Mouse (Mus musculus): ENCODE measurements at regions not wholly inside any gene's neighbourhood (a gene's known extent, or its start where the extent isn't known, plus 50 kb on each side); places are given as distances from the start of the nearest gene placed in this dataset.
A peak's percentile ranks its signal among the peaks of the same experiment; 100 is the strongest.

DNA sequence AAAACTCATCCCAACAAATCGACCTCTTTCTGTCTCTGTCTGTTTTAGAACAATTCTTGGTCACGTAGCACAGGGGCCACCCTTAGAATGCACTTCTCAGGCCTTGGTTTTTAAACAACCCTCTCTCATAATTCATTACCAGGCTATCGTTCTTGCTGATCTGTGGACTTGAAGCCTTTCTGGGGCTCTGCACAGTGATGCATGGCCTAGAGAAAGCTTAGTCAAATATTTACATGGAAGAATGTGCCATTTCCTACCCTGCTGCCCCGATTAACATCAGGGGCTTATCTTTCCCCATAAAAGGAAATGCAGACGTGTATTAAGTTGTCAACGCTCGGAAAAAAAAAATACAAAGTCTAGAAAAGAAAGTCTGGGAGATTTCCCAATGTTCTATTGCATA lies 1448.0 kb downstream of the Gsdmc2 start:
- WGBS (ENCODE audit: missing documents) = 86% methylated on average over 7 of the region's 7 CpGs
- Histone ChIP-seq H3K36me3 (ENCODE audit: inconsistent target) (no peaks in the 10 kb centered on the region), H3K79me2 (ENCODE audit: inconsistent target) (no peaks in the 10 kb centered on the region), H3K27ac (no peak overlapping the region), H3K4me3 (ENCODE audit: inconsistent target) (no peak overlapping the region)

DNA sequence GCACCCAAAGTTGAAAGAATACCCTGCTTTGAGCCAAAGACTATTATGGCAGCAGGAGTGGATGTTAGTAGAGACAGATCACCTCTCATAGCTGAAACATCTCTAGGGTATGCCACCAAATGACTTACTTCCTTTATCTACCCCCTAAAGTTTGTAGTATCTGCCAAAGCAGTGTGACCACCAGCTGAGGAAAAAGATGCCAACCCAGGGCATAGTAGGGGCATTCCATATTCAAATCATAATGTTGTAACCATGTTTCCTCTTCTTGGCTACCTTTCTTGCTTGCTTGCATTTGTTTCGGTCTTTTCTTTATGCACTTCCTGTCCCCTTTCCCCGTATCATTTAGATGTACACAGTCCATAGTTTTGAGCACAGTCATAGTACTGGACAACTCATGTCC lies 1449.6 kb downstream of the Gsdmc2 start:
- H3K79me2 ChIP-seq (ENCODE audit: inconsistent target) = no peaks in the 10 kb centered on the region
- H3K36me3 ChIP-seq (ENCODE audit: inconsistent target) = no peaks in the 10 kb centered on the region
- no peak overlapping the region for H3K4me3 ChIP-seq (ENCODE audit: inconsistent target)
- no peak overlapping the region for H3K27ac ChIP-seq
- WGBS (ENCODE audit: missing documents) = 84% methylated on average over 2 of the region's 2 CpGs

DNA sequence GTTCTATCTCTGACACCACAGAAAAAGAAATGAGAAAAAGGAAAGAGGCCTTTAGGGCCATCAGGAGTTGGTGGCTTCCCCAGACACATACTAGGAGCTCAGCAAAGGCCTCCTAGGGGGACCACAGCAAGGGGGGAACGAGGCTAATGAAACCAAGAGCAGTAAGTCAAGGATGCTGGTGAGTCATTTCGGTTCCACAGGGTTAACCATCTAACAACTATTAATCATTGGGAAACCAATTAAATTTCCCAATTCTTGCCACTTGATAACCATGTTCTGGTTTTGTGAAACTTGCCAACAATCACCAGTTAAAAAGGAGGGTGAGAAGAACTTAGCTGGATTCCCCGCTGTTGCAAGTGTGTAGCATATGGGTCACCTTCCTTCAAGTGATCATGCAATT lies 1451.6 kb downstream of the Gsdmc2 start:
- Histone ChIP-seq H3K4me3 (ENCODE audit: inconsistent target) (no peak overlapping the region), H3K79me2 (ENCODE audit: inconsistent target) (no peaks in the 10 kb centered on the region), H3K36me3 (ENCODE audit: inconsistent target) (no peaks in the 10 kb centered on the region), H3K27ac (peak overlapping the region; percentile 80)
- 83% methylated on average over 3 of the region's 3 CpGs for WGBS (ENCODE audit: missing documents)

DNA sequence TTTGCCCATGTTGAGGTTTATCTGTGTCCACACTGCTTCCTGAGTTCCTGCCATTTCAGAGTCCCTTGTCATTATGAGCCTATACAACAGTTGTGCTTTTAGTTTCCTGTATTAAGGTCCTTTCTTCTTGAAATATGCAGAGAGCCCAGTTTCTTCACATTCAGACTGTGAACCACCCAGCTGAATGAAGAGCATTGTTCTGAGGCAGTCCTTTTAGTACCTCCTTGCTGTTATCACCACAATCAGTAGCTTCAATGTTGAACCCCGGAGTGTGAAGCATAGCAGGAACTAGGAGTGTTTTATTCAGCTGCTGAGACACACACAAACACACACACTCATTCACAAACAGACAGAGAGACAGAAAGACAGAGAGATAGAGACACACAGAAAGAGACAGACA lies 1452.1 kb downstream of the Gsdmc2 start:
- H3K79me2 ChIP-seq (ENCODE audit: inconsistent target) = no peaks in the 10 kb centered on the region
- H3K27ac ChIP-seq = peak overlapping the region; percentile 80
- 24% methylated on average over 1 of the region's 1 CpGs for WGBS (ENCODE audit: missing documents)
- H3K4me3 ChIP-seq (ENCODE audit: inconsistent target) = no peak overlapping the region
- no peaks in the 10 kb centered on the region for H3K36me3 ChIP-seq (ENCODE audit: inconsistent target)

DNA sequence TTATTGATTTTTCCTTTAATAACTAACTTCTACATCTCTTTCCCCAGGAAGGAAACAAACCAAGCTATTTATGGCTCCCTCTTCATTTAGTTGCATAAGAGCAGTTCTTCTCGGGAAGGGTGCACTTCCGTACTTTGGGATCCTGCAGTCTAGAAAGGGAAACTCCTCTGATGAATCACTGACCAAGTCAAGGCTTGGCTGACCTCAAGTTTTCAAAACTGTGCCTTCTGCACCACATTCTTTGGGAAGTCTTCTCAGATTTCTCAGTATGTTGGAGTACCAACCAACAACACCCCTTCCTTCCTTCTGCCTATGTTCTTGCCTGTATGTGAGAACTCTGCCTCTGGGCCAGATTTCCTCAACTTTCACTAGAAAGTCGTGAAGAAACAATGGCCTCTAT lies 1452.6 kb downstream of the Gsdmc2 start:
- Histone ChIP-seq H3K27ac (peak overlapping the region; percentile 80), H3K36me3 (ENCODE audit: inconsistent target) (no peaks in the 10 kb centered on the region), H3K79me2 (ENCODE audit: inconsistent target) (no peaks in the 10 kb centered on the region), H3K4me3 (ENCODE audit: inconsistent target) (no peak overlapping the region)
- 3% methylated on average over 3 of the region's 3 CpGs for WGBS (ENCODE audit: missing documents)

DNA sequence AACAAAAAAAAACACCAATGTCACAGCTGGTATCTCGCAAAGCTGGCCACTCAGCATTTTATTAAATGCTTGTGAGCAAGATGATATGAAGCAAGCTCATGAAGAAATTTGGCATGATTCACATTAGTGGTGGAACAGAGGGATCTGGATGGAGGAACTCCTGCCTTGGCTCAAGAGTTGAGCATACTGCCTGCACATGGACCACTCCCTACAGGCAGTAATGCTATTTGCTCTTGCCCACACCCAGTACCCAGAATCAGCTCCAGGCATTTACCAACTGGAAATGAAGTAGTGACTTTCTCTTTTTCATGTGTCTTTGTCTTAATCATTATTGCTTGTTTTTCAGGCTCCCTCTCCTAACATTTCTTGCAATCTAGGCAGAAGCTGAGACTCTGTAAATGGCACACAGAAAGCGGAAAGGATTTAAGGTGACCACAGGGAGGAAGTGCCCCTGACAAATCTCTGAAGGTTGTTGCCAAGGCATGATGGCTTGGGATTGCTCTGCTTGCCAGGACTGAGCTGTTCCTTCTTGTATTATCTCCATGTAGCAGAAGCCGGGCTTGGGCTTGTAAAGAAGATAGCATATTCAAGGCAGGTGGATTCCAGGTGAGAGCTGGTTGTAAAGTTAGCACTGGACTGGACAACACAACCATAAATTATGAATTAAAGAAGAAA lies 1455.4 kb downstream of the Gsdmc2 start:
- 67% methylated on average over 3 of the region's 3 CpGs for WGBS (ENCODE audit: missing documents)

DNA sequence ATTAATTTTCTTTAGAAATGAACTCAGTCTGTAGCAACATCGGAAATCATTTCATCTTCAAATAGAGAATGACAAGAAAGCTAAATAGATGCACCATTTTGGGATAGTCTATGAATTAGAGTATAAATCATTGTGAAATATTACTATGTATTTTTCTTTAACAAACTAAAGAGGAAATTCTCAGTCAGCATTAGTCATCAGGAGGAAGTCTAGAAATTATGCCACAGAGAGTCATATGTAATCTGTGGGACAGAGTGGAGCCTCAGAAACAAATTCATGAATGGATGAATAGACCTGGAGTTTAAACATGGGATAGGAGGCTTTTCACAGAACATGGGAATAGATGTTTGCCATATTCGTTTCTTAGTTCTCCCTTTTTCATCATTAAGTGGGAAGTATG lies 1459.4 kb upstream of the A1bg start:
- H3K79me2 ChIP-seq (ENCODE audit: inconsistent target) = no peaks in the 10 kb centered on the region
- H3K4me3 ChIP-seq (ENCODE audit: inconsistent target) = no peak overlapping the region
- H3K27ac ChIP-seq = peak overlapping the region; percentile 42
- 49% methylated on average over 2 of the region's 2 CpGs for WGBS (ENCODE audit: missing documents)
- no peaks in the 10 kb centered on the region for H3K36me3 ChIP-seq (ENCODE audit: inconsistent target)

More for the DNA sequence above, 1455.4 kb downstream of the Gsdmc2 start:
- H3K79me2 ChIP-seq (ENCODE audit: inconsistent target) = no peaks in the 10 kb centered on the region
- H3K36me3 ChIP-seq (ENCODE audit: inconsistent target) = no peaks in the 10 kb centered on the region
- peak overlapping the region; percentile 25; the same call in 1 of the 2 replicates for H3K27ac ChIP-seq
- H3K4me3 ChIP-seq (ENCODE audit: inconsistent target) = no peak overlapping the region

DNA sequence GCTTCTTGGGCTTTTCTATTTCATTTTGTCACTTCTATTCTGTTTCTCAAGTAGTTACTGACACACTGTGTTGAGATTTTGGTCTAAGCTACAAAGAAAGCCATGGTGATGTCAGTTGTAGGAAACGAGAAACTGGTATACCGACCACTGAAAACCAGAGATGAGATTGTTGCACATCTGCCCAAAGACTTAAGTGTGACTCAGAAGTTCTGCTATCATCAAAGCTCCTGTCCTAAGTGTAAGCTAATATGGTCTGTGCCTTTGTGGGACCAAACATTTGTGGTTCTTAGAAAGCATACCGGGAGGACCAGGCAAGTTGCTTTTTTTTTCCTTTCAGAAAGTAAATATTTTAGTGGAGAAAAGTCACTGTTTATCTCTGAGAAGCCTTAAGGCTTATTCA lies 1451.8 kb upstream of the A1bg start:
- WGBS (ENCODE audit: missing documents) = 97% methylated on average over 2 of the region's 3 CpGs
- Histone ChIP-seq H3K27ac (no peak overlapping the region), H3K36me3 (ENCODE audit: inconsistent target) (no peaks in the 10 kb centered on the region), H3K79me2 (ENCODE audit: inconsistent target) (no peaks in the 10 kb centered on the region), H3K4me3 (ENCODE audit: inconsistent target) (no peak overlapping the region)

DNA sequence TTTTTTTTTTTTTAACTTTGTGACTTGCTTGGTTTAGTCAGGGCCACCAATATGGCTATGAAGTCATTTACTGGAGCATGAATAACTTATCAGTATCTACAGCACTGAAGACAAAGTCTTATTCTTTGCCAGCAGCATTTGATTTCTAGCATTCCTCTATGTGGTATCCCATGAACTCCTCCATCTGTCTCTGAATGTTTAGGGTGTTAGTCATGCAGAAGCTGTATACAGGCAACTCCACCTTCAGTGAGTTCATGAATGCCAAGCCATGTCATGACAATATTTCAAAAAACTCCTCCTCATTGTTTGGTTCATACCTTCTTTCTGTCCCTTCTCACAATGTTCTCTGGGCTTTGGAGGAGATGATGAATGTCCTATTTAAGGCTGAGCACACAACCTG lies 1438.4 kb upstream of the A1bg start:
- no peaks in the 10 kb centered on the region for H3K79me2 ChIP-seq (ENCODE audit: inconsistent target)
- H3K4me3 ChIP-seq (ENCODE audit: inconsistent target) = no peak overlapping the region
- no peak overlapping the region for H3K27ac ChIP-seq

DNA sequence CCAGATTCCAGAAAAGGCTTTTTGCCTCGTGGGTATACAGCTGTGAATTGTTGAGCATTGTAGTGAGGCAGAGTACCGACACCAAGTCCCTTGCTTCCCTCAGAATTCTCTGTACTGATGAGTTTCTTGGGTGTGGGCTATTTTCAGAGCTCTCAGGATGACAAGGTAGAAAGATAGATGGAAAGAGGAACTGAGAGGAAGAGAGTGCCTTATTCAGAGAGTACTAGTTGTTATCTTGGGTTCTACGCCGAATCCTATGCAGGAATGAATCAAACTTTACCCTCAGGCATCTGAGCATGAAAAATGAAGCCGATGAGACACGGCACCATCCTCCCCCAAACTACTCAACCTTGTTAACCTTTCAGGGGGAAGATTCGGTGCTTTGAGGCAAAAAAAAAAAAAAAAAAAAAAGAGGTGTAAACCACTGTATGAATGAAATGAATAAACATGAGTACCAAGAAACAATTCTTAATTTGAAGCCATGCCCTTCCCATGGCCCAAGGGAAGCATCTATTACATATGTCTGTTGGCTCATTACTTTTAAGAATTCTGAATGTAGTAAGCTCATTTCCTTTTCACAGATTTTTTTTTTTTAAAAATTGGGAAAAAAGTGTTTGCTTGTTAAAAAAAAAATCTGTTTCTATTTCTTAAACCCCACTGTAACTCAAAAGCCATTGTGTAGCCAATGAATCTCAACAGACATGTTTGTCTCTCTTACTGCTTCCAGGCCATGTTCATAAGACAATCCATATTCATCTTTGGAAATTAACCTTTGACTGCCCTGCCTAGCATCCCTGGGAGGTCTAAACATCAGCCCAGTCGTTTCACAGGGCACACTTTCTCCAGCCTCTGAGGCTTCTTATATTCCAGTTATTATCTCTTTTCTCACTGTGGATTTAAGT lies 1435.8 kb upstream of the A1bg start:
- 83% methylated on average over 8 of the region's 8 CpGs for WGBS (ENCODE audit: missing documents)
- H3K79me2 ChIP-seq (ENCODE audit: inconsistent target) = no peaks in the 10 kb centered on the region
- H3K27ac ChIP-seq = no peak overlapping the region
- no peak overlapping the region for H3K4me3 ChIP-seq (ENCODE audit: inconsistent target)
- no peaks in the 10 kb centered on the region for H3K36me3 ChIP-seq (ENCODE audit: inconsistent target)

More for the DNA sequence above, 1438.4 kb upstream of the A1bg start:
- H3K36me3 ChIP-seq (ENCODE audit: inconsistent target) = no peaks in the 10 kb centered on the region

DNA sequence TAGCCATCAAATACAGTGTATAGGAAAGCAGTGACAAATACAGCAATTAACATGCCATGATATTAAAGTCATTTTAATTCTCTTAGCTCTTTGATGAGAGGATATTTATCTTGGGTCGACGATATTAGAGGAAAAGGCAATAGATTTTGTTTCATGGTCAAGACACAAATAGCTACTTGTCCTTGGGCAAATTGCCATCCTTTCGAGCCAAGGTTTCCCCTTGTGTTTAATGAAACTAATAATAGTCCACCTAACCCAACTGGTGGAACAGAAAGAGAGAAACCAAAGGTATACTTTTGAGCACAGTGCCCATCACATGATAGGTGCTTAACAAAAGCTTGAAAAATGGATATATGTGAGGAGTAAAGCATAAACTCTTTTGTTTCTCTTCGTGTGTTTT lies 1431.0 kb upstream of the A1bg start:
- WGBS (ENCODE audit: missing documents) = 91% methylated on average over 4 of the region's 4 CpGs
- Histone ChIP-seq H3K4me3 (ENCODE audit: inconsistent target) (no peak overlapping the region), H3K36me3 (ENCODE audit: inconsistent target) (no peaks in the 10 kb centered on the region), H3K27ac (no peak overlapping the region), H3K79me2 (ENCODE audit: inconsistent target) (no peaks in the 10 kb centered on the region)

DNA sequence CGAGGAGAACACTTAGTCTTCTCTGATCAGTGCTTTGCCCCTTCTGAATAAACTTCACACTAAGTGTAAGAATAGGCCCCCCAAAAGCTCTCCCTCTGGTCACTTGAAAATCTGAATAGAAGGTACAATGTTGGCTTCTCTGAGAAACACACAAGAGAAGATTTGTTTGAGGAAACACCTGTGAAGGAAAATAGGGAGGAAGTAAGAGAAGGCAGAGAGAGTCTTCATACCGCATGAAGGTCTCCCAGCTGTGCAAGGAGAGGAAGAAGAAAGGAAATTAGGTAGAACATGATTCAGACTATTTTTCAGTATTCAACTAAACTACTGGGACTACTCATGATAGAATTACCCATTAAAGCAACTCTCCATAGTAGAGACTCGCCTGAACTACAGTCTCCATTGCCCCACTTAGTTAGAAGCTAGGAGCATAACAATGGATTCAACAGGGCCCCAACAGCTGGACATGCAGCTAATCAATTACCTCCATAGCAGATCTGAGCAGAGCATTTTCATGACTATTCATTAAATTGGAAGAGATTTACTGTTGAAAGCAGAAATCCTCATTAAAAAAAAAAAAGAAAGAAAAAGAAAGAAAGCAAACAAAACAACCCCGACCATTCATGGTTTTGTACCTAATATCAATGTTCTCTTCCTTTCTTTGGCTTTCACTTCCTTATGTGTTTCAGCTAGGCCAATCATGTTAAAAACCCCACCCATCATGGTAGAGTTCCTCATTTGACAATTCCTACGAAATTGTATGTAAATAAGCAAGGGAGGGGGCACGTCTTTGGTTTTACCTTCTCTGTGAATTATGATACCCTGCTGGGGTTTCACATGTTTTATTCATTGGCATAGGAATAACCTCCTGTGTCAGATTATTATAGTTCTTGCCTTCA lies 1428.3 kb upstream of the A1bg start:
- no peak overlapping the region for H3K4me3 ChIP-seq (ENCODE audit: inconsistent target)
- H3K79me2 ChIP-seq (ENCODE audit: inconsistent target) = no peaks in the 10 kb centered on the region
- H3K36me3 ChIP-seq (ENCODE audit: inconsistent target) = no peaks in the 10 kb centered on the region
- 46% methylated on average over 6 of the region's 6 CpGs for WGBS (ENCODE audit: missing documents)
- no peak overlapping the region for H3K27ac ChIP-seq

DNA sequence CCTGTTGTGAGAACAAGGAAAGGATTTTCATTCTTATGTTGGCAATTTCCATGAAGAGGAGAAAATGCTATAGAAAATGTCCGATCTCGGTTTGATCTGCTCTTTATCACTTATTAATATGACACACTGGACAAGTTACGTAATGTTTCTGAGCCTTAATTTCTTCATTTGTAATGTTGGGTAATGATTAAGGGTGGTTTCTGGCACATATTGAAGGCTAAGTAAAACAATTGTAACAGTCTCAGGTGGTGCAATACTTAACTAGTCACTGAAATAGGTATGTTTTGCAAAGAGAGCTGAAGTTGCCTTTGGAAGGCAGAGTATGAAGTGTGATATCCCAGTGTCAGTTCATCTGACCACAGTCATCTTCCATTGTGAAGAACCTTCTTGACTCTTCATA lies 1427.2 kb upstream of the A1bg start:
- Histone ChIP-seq H3K4me3 (ENCODE audit: inconsistent target) (no peak overlapping the region), H3K79me2 (ENCODE audit: inconsistent target) (no peaks in the 10 kb centered on the region), H3K36me3 (ENCODE audit: inconsistent target) (no peaks in the 10 kb centered on the region), H3K27ac (no peak overlapping the region)
- 94% methylated on average over 3 of the region's 3 CpGs for WGBS (ENCODE audit: missing documents)

DNA sequence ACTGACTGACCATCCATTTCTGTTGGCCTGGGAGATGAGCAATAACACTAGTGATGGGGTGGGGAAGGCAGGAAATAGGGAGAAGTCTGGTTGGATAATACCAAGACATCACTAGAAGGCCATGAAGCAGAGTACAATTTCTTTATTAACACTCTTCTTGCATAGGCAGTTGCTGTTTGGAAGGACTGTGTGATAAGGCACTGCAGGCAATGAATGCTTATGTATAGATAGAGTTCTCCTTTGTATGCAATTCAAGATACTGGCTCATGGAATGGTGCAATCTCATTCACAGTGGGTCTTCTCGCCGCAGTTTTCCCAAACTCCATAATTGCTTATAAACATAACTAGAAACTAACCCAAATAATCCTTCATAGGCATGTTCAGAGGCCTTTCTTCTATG lies 1426.1 kb upstream of the A1bg start:
- Histone ChIP-seq H3K4me3 (ENCODE audit: inconsistent target) (no peak overlapping the region), H3K36me3 (ENCODE audit: inconsistent target) (no peaks in the 10 kb centered on the region), H3K79me2 (ENCODE audit: inconsistent target) (no peaks in the 10 kb centered on the region), H3K27ac (no peak overlapping the region)
- WGBS (ENCODE audit: missing documents) = 96% methylated on average over 2 of the region's 2 CpGs

DNA sequence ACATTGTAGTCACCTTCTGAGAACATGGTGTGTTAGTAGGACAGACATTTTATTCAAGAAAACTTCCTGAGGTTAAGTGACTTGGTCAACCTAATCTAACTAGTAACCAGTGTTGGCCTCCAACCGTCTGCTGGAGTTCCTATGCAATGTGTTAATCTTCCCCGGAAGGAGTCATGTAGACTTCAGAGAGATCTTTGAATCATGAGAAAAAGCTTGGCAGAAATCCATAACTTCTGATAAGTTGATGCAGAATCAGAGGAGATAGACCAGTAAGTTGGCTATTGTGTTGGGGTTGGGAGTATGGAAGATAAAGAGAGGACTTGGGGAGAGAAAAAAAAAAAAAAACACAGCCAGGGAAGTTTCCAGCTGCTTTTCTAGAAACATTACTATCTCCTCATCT lies 1424.9 kb upstream of the A1bg start:
- Histone ChIP-seq H3K4me3 (ENCODE audit: inconsistent target) (no peak overlapping the region), H3K27ac (no peak overlapping the region), H3K79me2 (ENCODE audit: inconsistent target) (no peaks in the 10 kb centered on the region), H3K36me3 (ENCODE audit: inconsistent target) (no peaks in the 10 kb centered on the region)
- WGBS (ENCODE audit: missing documents) = 100% methylated on average over 1 of the region's 2 CpGs

Measured in macrophage (primary cell).